Mouse (Mus musculus) E14TG2a.4 (cell line): ENCODE measurements around the gene Grb2.

Experiments
- CTCF ChIP-seq: conservative IDR thresholded peaks from 2 replicates; pipeline ENCODE4 v1.5.1; 2014; ENCODE audit warnings: low read length
- NANOG ChIP-seq: IDR thresholded peaks from 2 replicates; pipeline ENCODE4 v1.6.1; 2014; ENCODE audit warnings: borderline replicate concordance, low read length, mixed read lengths
- POU5F1 ChIP-seq: IDR thresholded peaks from 2 replicates; pipeline ENCODE4 v1.6.1; 2014; ENCODE audit warnings: low read length, borderline replicate concordance

DNA sequence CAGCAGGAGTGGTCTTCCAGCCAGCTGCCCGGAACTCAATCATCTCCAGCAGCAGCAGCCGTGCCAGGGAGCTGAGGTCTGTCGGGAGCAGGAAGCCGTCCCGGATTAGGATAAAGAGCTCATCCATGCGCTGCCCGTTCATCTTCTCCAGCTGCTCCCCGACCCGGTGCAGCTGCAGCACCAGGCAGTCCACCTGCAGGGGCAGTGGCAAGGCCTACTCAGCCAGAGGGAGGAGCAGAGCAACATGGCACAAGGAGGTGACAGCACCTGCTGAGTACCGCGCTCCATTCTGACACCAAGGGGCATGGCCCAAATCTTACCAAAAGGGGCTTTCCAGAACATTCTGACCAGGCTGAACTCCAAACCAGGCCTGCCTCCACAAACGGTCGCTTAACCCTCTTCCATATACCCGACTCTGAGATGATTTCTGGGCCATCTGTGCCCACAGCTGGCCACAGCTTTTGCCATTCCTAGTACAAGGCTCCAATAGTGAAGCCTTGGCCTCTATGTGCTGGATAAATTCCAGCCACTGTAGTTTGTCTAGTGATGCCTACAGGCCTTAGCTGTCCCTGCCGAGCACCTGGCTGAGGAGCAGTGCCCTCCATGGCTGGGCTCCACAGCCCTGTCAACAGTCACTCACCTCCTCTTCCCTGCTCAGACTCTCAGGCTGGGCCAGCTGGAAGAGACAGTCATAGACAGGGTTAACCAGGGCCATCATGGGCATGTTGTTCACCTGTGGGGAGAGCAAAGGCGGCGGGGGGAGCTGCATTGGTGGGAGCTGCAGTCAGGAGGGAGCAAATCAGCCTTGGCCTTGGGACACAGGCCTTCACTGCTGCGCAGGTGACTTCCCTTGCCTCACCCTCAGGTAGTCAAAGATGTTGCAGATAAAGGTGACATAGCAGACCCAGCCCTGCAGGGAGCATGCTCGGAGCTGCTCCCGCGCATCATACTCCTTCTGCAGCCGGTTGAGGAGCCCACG is 99.7 kb downstream of the Grb2 start:
- no peak for TF ChIP-seq CTCF
- TF ChIP-seq NANOG: no peak
- no peak for TF ChIP-seq POU5F1
